9 mouse cellular contexts compared by ENCODE assay signal in the genomic region with DNA sequence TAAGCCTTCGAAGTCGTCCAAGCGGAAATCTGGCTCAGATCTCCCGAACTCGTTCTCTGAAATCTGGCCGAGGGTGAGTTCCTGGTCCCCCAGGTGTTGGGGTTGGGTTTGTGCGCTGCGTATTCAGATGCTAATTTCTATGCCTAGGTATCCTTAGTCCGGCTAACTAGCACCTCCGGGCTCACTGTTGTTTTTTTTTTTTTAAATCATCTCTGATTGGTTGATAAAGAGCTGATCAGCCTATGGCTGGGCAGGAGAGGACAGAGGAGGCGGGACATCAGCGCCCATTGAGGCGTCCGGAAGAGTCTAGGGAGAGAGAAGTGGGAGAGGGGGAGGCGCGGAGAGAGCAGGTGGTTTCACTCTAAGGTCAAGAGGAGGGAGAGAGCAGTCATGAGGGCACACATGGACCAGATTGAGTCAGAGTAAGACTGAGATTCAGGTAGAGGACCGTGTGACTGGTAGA. TPM values are rescaled to one million over a fixed set of nuclear protein-coding genes. Genes with fewer than 3 reads are reported as not detected.
DNase-seq lines count a peak whose midpoint lies in the region; ATAC-seq and TF ChIP-seq lines count a peak whose summit lies in the region.
"Had no signal": no experiment of that assay in that cellular context is flagged by ENCODE, and none has a peak within 500 bp of the region (broad histone marks: within the 10 kb centered on the region; RNA-seq: fewer than 3 reads in every experiment).

No protein-coding gene starts in this region.

- H3K36me3 ChIP-seq in embryonic facial prominence, embryonic 13.5 days = peaks cover 55% of the 10 kb centered on the region
- peaks cover 25% of the 10 kb centered on the region for H3K36me3 ChIP-seq in hindbrain, embryonic 14.5 days (replicated peaks; ENCODE audit: control insufficient read depth, insufficient read depth)
- H3K36me3 ChIP-seq in liver, adult 2 months (ENCODE audit: control insufficient read depth, insufficient read depth, low read length) = peaks cover 2% of the 10 kb centered on the region; the same call in 1 of the 2 replicates
- H3K36me3 ChIP-seq in midbrain, postnatal 0 days (ENCODE audit: insufficient read depth, low read length) = peaks cover 15% of the 10 kb centered on the region

- WGBS in embryonic facial prominence, embryonic 13.5 days = under 1% methylated on average over 17 of the region's 17 CpGs
- WGBS in hindbrain, embryonic 14.5 days = 0% methylated on average over 17 of the region's 17 CpGs
- WGBS in liver, adult 2 months = 2% methylated on average over 17 of the region's 17 CpGs
- 1% methylated on average over 17 of the region's 17 CpGs for WGBS in midbrain, postnatal 0 days

- no peak for TF ChIP-seq POLR2A in liver, adult 2 months (IDR thresholded peaks at IDR 0.05; ENCODE audit: extremely low read depth, insufficient read depth, low read length)

- TF ChIP-seq CTCF in liver, adult 2 months (IDR thresholded peaks at IDR 0.05; ENCODE audit: low read depth, low read length) = no peak
- no peak for TF ChIP-seq CTCF in midbrain, postnatal 0 days (IDR thresholded peaks at IDR 0.05)

- H3K4me1 ChIP-seq in embryonic facial prominence, embryonic 13.5 days = peaks cover 23% of the 10 kb centered on the region
- H3K4me1 ChIP-seq in hindbrain, embryonic 14.5 days (replicated peaks; ENCODE audit: control insufficient read depth, insufficient read depth, low read length) = peaks cover 14% of the 10 kb centered on the region
- peaks cover 4% of the 10 kb centered on the region for H3K4me1 ChIP-seq in liver, adult 2 months (ENCODE audit: control insufficient read depth, insufficient read depth, low read length)
- peaks cover 7% of the 10 kb centered on the region; the same call in 1 of the 2 replicates for H3K4me1 ChIP-seq in midbrain, postnatal 0 days (ENCODE audit: insufficient read depth, low read length)

- no peaks in the 10 kb centered on the region for H3K9me3 ChIP-seq in embryonic facial prominence, embryonic 13.5 days
- no peaks in the 10 kb centered on the region for H3K9me3 ChIP-seq in hindbrain, embryonic 14.5 days (ENCODE audit: control insufficient read depth, low read length)
- H3K9me3 ChIP-seq in midbrain, postnatal 0 days (ENCODE audit: low read length) = no peaks in the 10 kb centered on the region

- peak overlapping the region; percentile 79 for H3K9ac ChIP-seq in embryonic facial prominence, embryonic 13.5 days
- no peak overlapping the region; the same call in 1 of the 2 replicates for H3K9ac ChIP-seq in hindbrain, embryonic 14.5 days
- H3K9ac ChIP-seq in liver, adult 2 months (ENCODE audit: low read depth, low read length) = 0 out of 2 replicates have a peak overlapping the region, but pooled peaks have one; percentile 1
- no peak overlapping the region for H3K9ac ChIP-seq in midbrain, postnatal 0 days (replicated peaks; ENCODE audit: low read length, poor library complexity, severe bottlenecking)

- peak; percentile 94 for DNase-seq in A20 (ENCODE audit: low read depth, low spot score)
- peak; percentile 89 for DNase-seq in MN1 (ENCODE audit: low spot score)
- DNase-seq in hindbrain, embryonic 14.5 days (ENCODE audit: low spot score) = peak; percentile 62
- DNase-seq in liver, adult 2 months (ENCODE audit: extremely low read depth, low read depth, low spot score) = peak; percentile 59
- DNase-seq in midbrain, postnatal 0 days (ENCODE audit: low spot score) = peak; percentile 61
- DNase-seq in thymus, postnatal 0 days (ENCODE audit: low spot score) = peak; percentile 67
- no peak for DNase-seq in gastrocnemius, adult 8-10 months (ENCODE audit: low spot score in 2 of 2)

- H3K4me2 ChIP-seq in embryonic facial prominence, embryonic 13.5 days = peak overlapping the region; percentile 93
- H3K4me2 ChIP-seq in hindbrain, embryonic 14.5 days (replicated peaks) = peak overlapping the region; percentile 92
- H3K4me2 ChIP-seq in midbrain, postnatal 0 days (ENCODE audit: low read depth, low read length, poor library complexity, severe bottlenecking) = peak overlapping the region; percentile 93

- ATAC-seq in embryonic facial prominence, embryonic 13.5 days (ENCODE audit: insufficient number of reproducible peaks, insufficient read depth, low FRiP score, low TSS enrichment, low read depth) = peak; percentile 48; the same call in 1 of the 2 replicates
- ATAC-seq in hindbrain, embryonic 14.5 days (ENCODE audit: low FRiP score) = peak; percentile 71
- no peak for ATAC-seq in midbrain, postnatal 0 days (ENCODE audit: low FRiP score)

- peaks cover 5% of the 10 kb centered on the region; the same call in 1 of the 2 replicates for H3K79me2 ChIP-seq in liver, adult 2 months (ENCODE audit: control insufficient read depth, insufficient read depth, low read length)

- H3K4me3 ChIP-seq in embryonic facial prominence, embryonic 13.5 days = peak overlapping the region; percentile 76
- peak overlapping the region; percentile 47 for H3K4me3 ChIP-seq in hindbrain, embryonic 14.5 days (replicated peaks; ENCODE audit: low read length)
- peak overlapping the region; percentile 52 for H3K4me3 ChIP-seq in liver, adult 2 months (ENCODE audit: insufficient read depth, low read depth, low read length)
- peak overlapping the region; percentile 70 for H3K4me3 ChIP-seq in midbrain, postnatal 0 days (ENCODE audit: low read depth, low read length)

- H3K27ac ChIP-seq in embryonic facial prominence, embryonic 13.5 days = peak overlapping the region; percentile 58
- no peak overlapping the region for H3K27ac ChIP-seq in hindbrain, embryonic 14.5 days
- no peak overlapping the region for H3K27ac ChIP-seq in liver, adult 2 months (replicated peaks; ENCODE audit: insufficient read depth, low read depth, low read length)
- no peak overlapping the region for H3K27ac ChIP-seq in midbrain, postnatal 0 days (ENCODE audit: low read depth, low read length)

- H3K27me3 ChIP-seq in embryonic facial prominence, embryonic 13.5 days = no peaks in the 10 kb centered on the region
- H3K27me3 ChIP-seq in hindbrain, embryonic 14.5 days (ENCODE audit: control insufficient read depth, insufficient read depth, low read length) = no peaks in the 10 kb centered on the region
- no peaks in the 10 kb centered on the region for H3K27me3 ChIP-seq in liver, adult 2 months (ENCODE audit: control insufficient read depth, insufficient read depth, low read length)
- no peaks in the 10 kb centered on the region for H3K27me3 ChIP-seq in midbrain, postnatal 0 days (ENCODE audit: insufficient read depth, low read length)

RNA-seq across cellular contexts. Expression of a gene that starts 0.7 kb away (rescaled TPM):
- polyA plus RNA-seq in embryonic facial prominence, embryonic 13.5 days (2015; fragmentation: Nextera tagmentation; extraction: Ambion mirVana) = 37.0 and 39.6 TPM in 2 replicates
- 6.3 and 6.8 TPM in 2 replicates for polyA plus RNA-seq in hindbrain, embryonic 14.5 days (2014; fragmentation: Nextera tagmentation; extraction: Ambion mirVana)
- total RNA-seq in liver, adult 2 months (2014; rRNA removed) = 0.28 and 0.47 TPM in 2 replicates
- polyA plus RNA-seq in liver, adult 2 months (2012; rRNA removed) = 0.18 and 0.20 TPM in 2 replicates
- total RNA-seq in midbrain, postnatal 0 days (2014; rRNA removed) = 1.3 and 1.6 TPM in 2 replicates
- polyA plus RNA-seq in midbrain, postnatal 0 days (2015; fragmentation: Nextera tagmentation; extraction: Ambion mirVana) = 1.6 and 1.8 TPM in 2 replicates
- polyA plus RNA-seq in thymus, postnatal 0 days (2015; fragmentation: Nextera tagmentation; extraction: Ambion mirVana) = 53.2 and 53.6 TPM in 2 replicates
- total RNA-seq in gastrocnemius, adult 8-10 months (2022) = not detected

RNA-seq across cellular contexts. Expression of a gene that starts 0.7 kb away (rescaled TPM):
- polyA plus RNA-seq in embryonic facial prominence, embryonic 13.5 days (2015; fragmentation: Nextera tagmentation; extraction: Ambion mirVana) = 79.1 and 81.3 TPM in 2 replicates
- 75.1 and 75.4 TPM in 2 replicates for polyA plus RNA-seq in hindbrain, embryonic 14.5 days (2014; fragmentation: Nextera tagmentation; extraction: Ambion mirVana)
- 7.9 and 11.0 TPM in 2 replicates for total RNA-seq in liver, adult 2 months (2014; rRNA removed)
- 45.1 and 49.1 TPM in 2 replicates for polyA plus RNA-seq in liver, adult 2 months (2012; rRNA removed)
- 76.0 and 97.6 TPM in 2 replicates for total RNA-seq in midbrain, postnatal 0 days (2014; rRNA removed)
- 92.0 and 99.6 TPM in 2 replicates for polyA plus RNA-seq in midbrain, postnatal 0 days (2015; fragmentation: Nextera tagmentation; extraction: Ambion mirVana)
- 52.1 and 55.3 TPM in 2 replicates for polyA plus RNA-seq in thymus, postnatal 0 days (2015; fragmentation: Nextera tagmentation; extraction: Ambion mirVana)
- 10 to 100 TPM; 11.0 to 15.0 (median 11.7) TPM for total RNA-seq in gastrocnemius, adult 8-10 months (2022)

RNA-seq across cellular contexts. Expression of a gene that starts 3.4 kb away (rescaled TPM):
- 1.6 and 2.1 TPM in 2 replicates for polyA plus RNA-seq in embryonic facial prominence, embryonic 13.5 days (2015; fragmentation: Nextera tagmentation; extraction: Ambion mirVana)
- 1.0 and 1.2 TPM in 2 replicates for polyA plus RNA-seq in hindbrain, embryonic 14.5 days (2014; fragmentation: Nextera tagmentation; extraction: Ambion mirVana)
- total RNA-seq in liver, adult 2 months (2014; rRNA removed) = 0.34 and 0.46 TPM in 2 replicates
- 0.20 TPM in 1 of 2 replicates, not detected in the other for polyA plus RNA-seq in liver, adult 2 months (2012; rRNA removed)
- total RNA-seq in midbrain, postnatal 0 days (2014; rRNA removed) = not detected in 2 replicates
- polyA plus RNA-seq in midbrain, postnatal 0 days (2015; fragmentation: Nextera tagmentation; extraction: Ambion mirVana) = 0.81 and 1.1 TPM in 2 replicates
- 0.68 and 1.4 TPM in 2 replicates for polyA plus RNA-seq in thymus, postnatal 0 days (2015; fragmentation: Nextera tagmentation; extraction: Ambion mirVana)
- not detected for total RNA-seq in gastrocnemius, adult 8-10 months (2022)
- total RNA-seq: left cerebral cortex, postnatal 10 days had no signal

RNA-seq across cellular contexts. Expression of a gene that starts 5.6 kb away (rescaled TPM):
- not detected in 2 replicates for polyA plus RNA-seq in embryonic facial prominence, embryonic 13.5 days (2015; fragmentation: Nextera tagmentation; extraction: Ambion mirVana)
- not detected in 2 replicates for polyA plus RNA-seq in hindbrain, embryonic 14.5 days (2014; fragmentation: Nextera tagmentation; extraction: Ambion mirVana)
- not detected in 2 replicates for total RNA-seq in liver, adult 2 months (2014; rRNA removed)
- not detected in 2 replicates for polyA plus RNA-seq in liver, adult 2 months (2012; rRNA removed)
- not detected in 2 replicates for total RNA-seq in midbrain, postnatal 0 days (2014; rRNA removed)
- polyA plus RNA-seq in midbrain, postnatal 0 days (2015; fragmentation: Nextera tagmentation; extraction: Ambion mirVana) = not detected in 2 replicates
- 0.44 TPM in 1 of 2 replicates, not detected in the other for polyA plus RNA-seq in thymus, postnatal 0 days (2015; fragmentation: Nextera tagmentation; extraction: Ambion mirVana)
- not detected for total RNA-seq in gastrocnemius, adult 8-10 months (2022)
- total RNA-seq: left cerebral cortex, postnatal 10 days had no signal

RNA-seq across cellular contexts. Expression of a gene that starts 8.4 kb away (rescaled TPM):
- 66.6 and 74.4 TPM in 2 replicates for polyA plus RNA-seq in embryonic facial prominence, embryonic 13.5 days (2015; fragmentation: Nextera tagmentation; extraction: Ambion mirVana)
- polyA plus RNA-seq in hindbrain, embryonic 14.5 days (2014; fragmentation: Nextera tagmentation; extraction: Ambion mirVana) = 71.7 and 74.2 TPM in 2 replicates
- total RNA-seq in liver, adult 2 months (2014; rRNA removed) = 16.0 and 19.8 TPM in 2 replicates
- polyA plus RNA-seq in liver, adult 2 months (2012; rRNA removed) = 30.4 and 36.3 TPM in 2 replicates
- 95.7 and 114 TPM in 2 replicates for total RNA-seq in midbrain, postnatal 0 days (2014; rRNA removed)
- 92.4 and 101 TPM in 2 replicates for polyA plus RNA-seq in midbrain, postnatal 0 days (2015; fragmentation: Nextera tagmentation; extraction: Ambion mirVana)
- 69.3 and 77.1 TPM in 2 replicates for polyA plus RNA-seq in thymus, postnatal 0 days (2015; fragmentation: Nextera tagmentation; extraction: Ambion mirVana)
- 10 to 100 TPM; 17.0 to 23.5 (median 20.4) TPM for total RNA-seq in gastrocnemius, adult 8-10 months (2022)

Comparison
In these comparisons a context has a peak if more than half of its experiments do, and no peak if none do; other contexts are left out.
1. DNase-seq: peak in A20 (single experiment), MN1 (single experiment), hindbrain, embryonic 14.5 days (single experiment), liver, adult 2 months (single experiment), midbrain, postnatal 0 days (single experiment) and thymus, postnatal 0 days (single experiment); none in gastrocnemius, adult 8-10 months (0 of 2).
2. H3K9ac ChIP-seq: peak in embryonic facial prominence, embryonic 13.5 days (single experiment) and liver, adult 2 months (single experiment); none in hindbrain, embryonic 14.5 days (single experiment) and midbrain, postnatal 0 days (single experiment).
3. Peak in every context shown above with its lines, with median percentiles within 50 percentile points of each other: H3K4me2 ChIP-seq and H3K4me3 ChIP-seq.